Mouse (Mus musculus) CH12.LX (cell line): ENCODE measurements around the gene B3gat3. TPM values are rescaled to one million over a fixed set of nuclear protein-coding genes. Genes with fewer than 3 reads are reported as not detected.

Experiments
- DNase-seq: peaks from one replicate; pipeline ENCODE4 v3.0.0-alpha.2; 2013; ENCODE audit errors: extremely low read depth
- H3K27ac ChIP-seq: 2 replicates; pipeline ENCODE4 v1.5.1; 2012; ENCODE audit warnings: low read depth, mild to moderate bottlenecking, control low read depth, moderate library complexity; ENCODE audit not compliant: insufficient read depth
- H3K27me3 ChIP-seq: replicated peaks from 2 replicates; pipeline ENCODE3; 2012; ENCODE audit warnings: inconsistent platforms
- H3K36me3 ChIP-seq, 2 experiments: replicated peaks in 1 of 2; 2 replicates each; pipeline versions ENCODE3 to v1.6.1; 2012; ENCODE audit warnings: inconsistent platforms in 1 of 2, low read length in 1 of 2, mild to moderate bottlenecking in 1 of 2, mixed read lengths in 1 of 2, moderate library complexity in 1 of 2; ENCODE audit not compliant: control insufficient read depth in 1 of 2, insufficient read depth in 1 of 2
- H3K4me1 ChIP-seq, 2 experiments: 2 replicates each; pipeline ENCODE4 v1.6.1; 2012; ENCODE audit warnings: inconsistent platforms in 1 of 2, moderate library complexity in 1 of 2; ENCODE audit not compliant: insufficient read depth in 2 of 2, control insufficient read depth in 1 of 2
- H3K4me2 ChIP-seq: 2 replicates; pipeline ENCODE4 v1.6.1; 2012; ENCODE audit warnings: low read depth, mild to moderate bottlenecking, control low read depth; ENCODE audit not compliant: poor library complexity, insufficient read depth, severe bottlenecking
- H3K4me3 ChIP-seq, 3 experiments: fragments of 150-350 bp in 1 of 3; sonication (generic) in 1 of 3; replicated peaks in 1 of 3; 2 replicates each; pipeline versions ENCODE3 to v1.5.1; 2011 to 2012; ENCODE audit warnings: low read depth in 2 of 3, low read length in 2 of 3, mild to moderate bottlenecking in 2 of 3, moderate library complexity in 2 of 3, control low read depth in 1 of 3, improper control_type of control experiment in 1 of 3, inconsistent platforms in 1 of 3, mixed read lengths in 1 of 3; ENCODE audit not compliant: poor library complexity in 1 of 3
- H3K79me2 ChIP-seq: replicated peaks from 2 replicates; pipeline ENCODE4 v1.6.1; 2012; ENCODE audit warnings: mild to moderate bottlenecking, moderate library complexity; ENCODE audit not compliant: control insufficient read depth, poor library complexity, insufficient read depth, severe bottlenecking; ENCODE audit errors: extremely low read depth
- H3K9ac ChIP-seq: 2 replicates; pipeline ENCODE4 v1.6.1; 2012; ENCODE audit warnings: low read depth, mild to moderate bottlenecking, control low read depth, moderate library complexity; ENCODE audit not compliant: insufficient read depth
- H3K9me3 ChIP-seq: replicated peaks from 2 replicates; pipeline ENCODE3; 2012; ENCODE audit warnings: low read length, inconsistent platforms, mixed read lengths
- BHLHE40 ChIP-seq: IDR thresholded peaks from 2 replicates; pipeline ENCODE4 v1.6.1; 2011; ENCODE audit warnings: mild to moderate bottlenecking, low read depth, low read length, improper control_type of control experiment
- CHD2 ChIP-seq: IDR thresholded peaks from 2 replicates; pipeline ENCODE4 v1.6.1; 2011; ENCODE audit warnings: low read length, improper control_type of control experiment
- EP300 ChIP-seq: IDR thresholded peaks from 2 replicates; pipeline ENCODE4 v1.6.1; 2011; ENCODE audit warnings: low read length, improper control_type of control experiment
- ETS1 ChIP-seq: conservative IDR thresholded peaks from 2 replicates; pipeline ENCODE4 v1.6.1; 2012; ENCODE audit warnings: low read depth, mild to moderate bottlenecking, inconsistent platforms, low read length, improper control_type of control experiment, moderate library complexity
- GABPA ChIP-seq: IDR thresholded peaks from 2 replicates; pipeline ENCODE4 v1.6.1; 2012; ENCODE audit warnings: low read depth, low read length, improper control_type of control experiment, inconsistent platforms; ENCODE audit not compliant: insufficient replicate concordance
- HCFC1 ChIP-seq: IDR thresholded peaks from 2 replicates; pipeline ENCODE4 v1.6.1; 2012; ENCODE audit warnings: low read depth, mild to moderate bottlenecking, inconsistent platforms, low read length, improper control_type of control experiment
- JUND ChIP-seq: conservative IDR thresholded peaks from 2 replicates; pipeline ENCODE4 v1.6.1; 2011; ENCODE audit warnings: low read depth, low read length, improper control_type of control experiment
- KAT2A ChIP-seq: IDR thresholded peaks from 2 replicates; pipeline ENCODE4 v1.6.1; 2012; ENCODE audit warnings: low read length, improper control_type of control experiment, inconsistent platforms; ENCODE audit not compliant: insufficient replicate concordance
- MAFK ChIP-seq: IDR thresholded peaks from 2 replicates; pipeline ENCODE4 v1.6.1; 2011; ENCODE audit warnings: low read length, improper control_type of control experiment; ENCODE audit not compliant: insufficient replicate concordance
- MAX ChIP-seq: IDR thresholded peaks from 2 replicates; pipeline ENCODE4 v1.6.1; 2011; ENCODE audit warnings: low read length, improper control_type of control experiment
- MEF2A ChIP-seq: IDR thresholded peaks from 2 replicates; pipeline ENCODE4 v1.6.1; 2014; ENCODE audit warnings: low read depth, mild to moderate bottlenecking, inconsistent platforms, low read length, improper control_type of control experiment, borderline replicate concordance
- MYC ChIP-seq: IDR thresholded peaks from 2 replicates; pipeline ENCODE4 v1.6.1; 2011; ENCODE audit warnings: low read depth, mild to moderate bottlenecking, improper control_type of control experiment, low read length
- NELFE ChIP-seq: IDR thresholded peaks from 2 replicates; pipeline ENCODE4 v1.6.1; 2011; ENCODE audit warnings: low read depth, low read length, improper control_type of control experiment
- NRF1 ChIP-seq: IDR thresholded peaks from 2 replicates; pipeline ENCODE4 v1.6.1; 2014; ENCODE audit warnings: low read depth, mild to moderate bottlenecking, inconsistent platforms, low read length, improper control_type of control experiment, moderate library complexity
- PAX5 ChIP-seq: IDR thresholded peaks from 2 replicates; pipeline ENCODE4 v1.6.1; 2012; ENCODE audit warnings: low read length, inconsistent platforms, mixed read lengths
- POLR2A ChIP-seq: IDR thresholded peaks from 2 replicates; pipeline ENCODE4 v1.6.1; 2011; ENCODE audit warnings: low read depth, mild to moderate bottlenecking, improper control_type of control experiment, low read length
- SMC3 ChIP-seq: IDR thresholded peaks from 2 replicates; pipeline ENCODE4 v1.6.1; 2011; ENCODE audit warnings: low read depth, low read length, improper control_type of control experiment
- TBP ChIP-seq: conservative IDR thresholded peaks from 2 replicates; pipeline ENCODE4 v1.6.1; 2011; ENCODE audit warnings: low read depth, low read length, improper control_type of control experiment
- ZMIZ1 ChIP-seq: IDR thresholded peaks from 2 replicates; pipeline ENCODE4 v1.6.1; 2012; ENCODE audit warnings: low read depth, mild to moderate bottlenecking, inconsistent platforms, low read length, improper control_type of control experiment
- ZNF384 ChIP-seq: IDR thresholded peaks from 2 replicates; pipeline ENCODE4 v1.6.1; 2012; ENCODE audit warnings: low read depth, low read length, improper control_type of control experiment, inconsistent platforms
- dilution Hi-C: fragments of 300-500 bp; cut with MboI; formaldehyde crosslinking; loops from 2 replicates; pipeline ENCODE4 v1.14.3; 2020; ENCODE audit warnings: low sequenced_read_pairs; ENCODE audit not compliant: extremely low pct_unique_long_range_greater_than_20kb, extremely low pct_ligation_motif_present
- in situ Hi-C: fragments of 300-500 bp; cut with MboI; formaldehyde crosslinking; loops from 3 replicates; pipeline ENCODE4 v1.14.3; 2019; ENCODE audit warnings: low sequenced_read_pairs, low pct_ligation_motif_present, low pct_unique_long_range_greater_than_20kb, mixed read lengths
- polyA plus RNA-seq: library from polyadenylated mRNA; unstranded; fragments of >175 nt; gene quantifications from 2 replicates; pipeline ENCODE4 v1.2.1, GENCODE M21; 2012; ENCODE audit warnings: low read depth; ENCODE audit not compliant: insufficient read length
- total RNA-seq, 2 experiments: library from RNA; depleted of rRNA; stranded (reverse); fragments of 300-350 nt in 1 of 2; fragments of >200 nt in 1 of 2; gene quantifications; 2 replicates each; pipeline ENCODE4 v1.2.3; 2012 to 2014

Gene B3gat3
- total and polyA plus RNA-seq, 3 experiments, result 17.8 to 54.8 (median 33.0) TPM

GRCm38 (mm10) chr19:8953135-8954039 lies 33.2 kb downstream of the B3gat3 start, which contains the start of gene Tut1 (continued):
- TF ChIP-seq KAT2A, result peak; percentile 97; the same call in 1 of the 2 replicates
- no peak for TF ChIP-seq PAX5
- peak; percentile 42; the same call in 1 of the 2 replicates for TF ChIP-seq ZNF384
- TF ChIP-seq NELFE, result peak; percentile 87
- peak; percentile 80 for TF ChIP-seq CHD2
- peak; percentile 96 for TF ChIP-seq TBP
- peak; percentile 92 for TF ChIP-seq BHLHE40
- TF ChIP-seq MYC, result peak; percentile 97
- TF ChIP-seq SMC3, result peak; percentile 18
- peak; percentile 100 for TF ChIP-seq HCFC1
- TF ChIP-seq JUND, result peak; percentile 77
- TF ChIP-seq, all 38 proteins: peak for 27

DNA sequence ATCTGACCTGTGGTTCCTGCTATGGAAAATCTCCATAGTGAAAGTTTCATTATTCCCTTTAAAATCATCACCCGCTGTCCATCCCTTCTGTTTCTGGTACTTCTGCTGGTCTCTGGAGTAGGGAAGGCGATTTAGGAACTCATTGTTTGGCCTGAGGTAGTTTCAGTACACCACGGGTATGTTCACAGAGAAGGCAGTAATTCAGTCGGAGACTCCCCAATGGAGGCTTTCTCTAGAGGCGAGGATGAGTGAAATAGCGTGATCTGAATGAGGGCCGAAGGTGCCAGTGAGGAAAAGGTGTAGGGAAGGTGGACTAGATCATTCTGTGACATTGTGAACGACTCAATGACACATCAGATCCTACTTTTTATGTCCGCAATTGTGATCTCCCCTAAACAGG lies 34.0 kb downstream of the B3gat3 start:
- dilution Hi-C loops, result no loop called here
- H3K4me3 ChIP-seq, result peak overlapping the region; percentile 67 to 85 (median 82)
- peak overlapping the region; percentile 95 for H3K9ac ChIP-seq
- H3K9me3 ChIP-seq, result no peaks in the 10 kb centered on the region
- DNase-seq, result no peak
- no peaks in the 10 kb centered on the region for H3K27me3 ChIP-seq
- H3K27ac ChIP-seq, result peak overlapping the region; percentile 70
- peak overlapping the region; percentile 99 for H3K4me2 ChIP-seq
- in situ Hi-C loops, result no loop called here
- peaks cover 43 to 71% of the 10 kb centered on the region in 2 experiments for H3K36me3 ChIP-seq
- H3K79me2 ChIP-seq, result peaks cover 48% of the 10 kb centered on the region
- H3K4me1 ChIP-seq, result peaks cover 4 to 35% of the 10 kb centered on the region in 2 experiments
- no peak for TF ChIP-seq MEF2A
- no peak for TF ChIP-seq EP300
- no peak for TF ChIP-seq POLR2A
- TF ChIP-seq ZNF384, result no peak
- TF ChIP-seq GABPA, result no peak
- no peak for TF ChIP-seq ETS1
- no peak for TF ChIP-seq ZMIZ1
- no peak for TF ChIP-seq MYC
- TF ChIP-seq MAX, result no peak
- no peak for TF ChIP-seq HCFC1
- no peak for TF ChIP-seq MAFK
- no peak for TF ChIP-seq NRF1
- no peak for TF ChIP-seq SMC3
